Mouse (Mus musculus) embryonic facial prominence, embryonic 11.5 days (tissue): Measurements from ENCODE around the gene Mief1. TPM values are rescaled to one million over a fixed set of nuclear protein-coding genes. Genes with fewer than 3 reads are reported as not detected.

Experiments
- ATAC-seq: fragments of 200-750 bp; cut with Nextera tagmentation; replicated peaks from 2 replicates; pipeline ENCODE4 v1.8.0; 2017; ENCODE audit warnings: low read depth; ENCODE audit not compliant: insufficient number of reproducible peaks, low FRiP score, low TSS enrichment
- DNase-seq: peaks from one replicate; pipeline ENCODE4 v3.0.0-alpha.2; 2015; ENCODE audit warnings: low spot score
- H3K27ac ChIP-seq: fragments of 300-500 bp; sonication (generic); replicated peaks from 2 replicates; pipeline ENCODE4 v1.5.1; 2014; ENCODE audit warnings: mild to moderate bottlenecking, low read depth, low read length, control low read depth
- H3K27me3 ChIP-seq: fragments of 300-500 bp; sonication (generic); 2 replicates; pipeline ENCODE4 v1.6.1; 2014; ENCODE audit warnings: mild to moderate bottlenecking, low read length, moderate library complexity, mixed read lengths; ENCODE audit not compliant: control insufficient read depth, insufficient read depth
- H3K36me3 ChIP-seq: fragments of 300-500 bp; sonication (generic); replicated peaks from 2 replicates; pipeline ENCODE4 v1.6.1; 2014; ENCODE audit warnings: low read depth, mild to moderate bottlenecking, low read length, moderate library complexity, mixed read lengths; ENCODE audit not compliant: control insufficient read depth, insufficient read depth
- H3K4me1 ChIP-seq: fragments of 300-500 bp; sonication (generic); 2 replicates; pipeline ENCODE4 v1.6.1; 2014; ENCODE audit warnings: low read length, mixed read lengths; ENCODE audit not compliant: control insufficient read depth, insufficient read depth
- H3K4me2 ChIP-seq: fragments of 300-500 bp; sonication (generic); 2 replicates; pipeline ENCODE4 v1.6.1; 2014; ENCODE audit warnings: low read depth, mild to moderate bottlenecking, control low read depth, low read length, moderate library complexity
- H3K4me3 ChIP-seq: fragments of 300-500 bp; sonication (generic); 2 replicates; pipeline ENCODE4 v1.5.1; 2014; ENCODE audit warnings: low read depth, low read length, control low read depth
- H3K9ac ChIP-seq: fragments of 300-500 bp; sonication (generic); replicated peaks from 2 replicates; pipeline ENCODE4 v1.6.1; 2014; ENCODE audit warnings: mild to moderate bottlenecking, control low read depth, low read length
- H3K9me3 ChIP-seq: fragments of 300-500 bp; sonication (generic); replicated peaks from 2 replicates; pipeline ENCODE4 v1.6.1; 2016; ENCODE audit warnings: mild to moderate bottlenecking, low read length, inconsistent platforms, mixed read lengths; ENCODE audit not compliant: control insufficient read depth
- WGBS: fragments of 180-500 bp; shearing (Covaris S2); extraction: QIAGEN DNeasy Blood & Tissue Kit; methylation state at CpG from one replicate; pipeline ENCODE4 v1.1.7; 2014; 5-methylcytosine and 5-hydroxymethylcytosine counted together
- polyA plus RNA-seq: library from polyadenylated mRNA; unstranded; fragments of >200 nt; fragmentation: Nextera tagmentation; extraction: Ambion mirVana; gene quantifications from 2 replicates; pipeline ENCODE4 v1.2.1, GENCODE M21; 2014

Mief1 gene
- polyA plus RNA-seq, 1 experiment from 2014 or later, result 35.7 TPM

DNA sequence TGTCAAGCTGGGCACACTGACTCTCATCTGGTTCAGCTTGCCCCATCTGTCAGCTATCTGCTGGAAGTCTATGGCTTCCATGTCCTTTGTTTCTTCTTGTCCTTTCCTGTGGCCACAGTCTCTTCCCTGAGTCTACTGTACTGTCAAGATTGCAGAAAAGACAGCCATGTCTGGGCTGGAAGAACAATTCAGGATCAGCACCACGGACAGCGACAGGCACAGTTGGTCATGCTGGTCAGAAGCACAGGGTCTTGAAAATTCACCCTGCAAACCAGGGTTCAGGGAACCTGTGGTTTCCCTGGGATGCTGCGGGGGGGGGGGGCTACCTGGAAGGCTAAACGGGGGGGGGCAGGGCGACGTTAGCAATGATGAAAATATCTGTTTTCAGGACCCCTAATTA, 43.8 kb downstream of the Mief1 start:
- Histone ChIP-seq H3K27ac (no peak overlapping the region), H3K4me3 (no peak overlapping the region), H3K4me2 (no peak overlapping the region), H3K9me3 (no peaks in the 10 kb centered on the region), H3K4me1 (no peaks in the 10 kb centered on the region), H3K36me3 (no peaks in the 10 kb centered on the region), H3K27me3 (no peaks in the 10 kb centered on the region), H3K9ac (no peak overlapping the region)
- no peak for ATAC-seq
- WGBS, result under 1% methylated on average over 6 of the region's 6 CpGs
- peak; percentile 89 for DNase-seq

DNA sequence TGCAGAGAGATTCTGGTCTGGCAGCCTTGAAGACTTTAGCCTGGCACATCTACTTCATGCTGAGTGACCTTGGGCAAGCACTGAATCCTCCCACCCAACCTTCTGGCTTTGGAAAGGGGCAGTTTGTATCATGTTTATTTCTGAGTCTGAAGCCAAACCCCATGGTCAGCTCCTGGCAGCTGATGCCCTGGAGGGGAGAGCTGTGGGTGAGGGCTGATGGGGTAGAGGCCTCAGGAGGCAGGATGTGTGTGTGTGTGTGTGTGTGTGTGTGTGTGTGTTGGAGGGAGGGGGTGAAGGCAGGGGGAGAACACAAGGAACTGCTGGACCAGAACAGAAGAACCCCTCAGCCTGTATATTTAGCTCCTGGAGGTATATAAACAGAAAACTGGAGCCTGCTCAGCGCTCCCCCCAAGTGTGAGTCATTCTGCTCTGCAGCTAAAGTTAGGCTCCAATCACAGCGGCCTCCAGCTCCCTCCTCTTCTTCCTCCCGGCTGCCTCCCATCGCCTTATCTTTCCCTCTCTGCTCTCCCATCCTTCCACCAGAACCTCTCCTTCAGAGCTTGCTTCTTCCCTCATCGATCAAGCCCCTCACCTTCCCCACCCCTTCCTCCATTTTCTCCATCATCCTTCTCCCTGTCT, 44.4 kb downstream of the Mief1 start:
- H3K4me1 ChIP-seq, result no peaks in the 10 kb centered on the region
- no peak for ATAC-seq
- no peak overlapping the region for H3K27ac ChIP-seq
- no peak overlapping the region for H3K4me3 ChIP-seq
- H3K27me3 ChIP-seq, result no peaks in the 10 kb centered on the region
- no peak overlapping the region for H3K9ac ChIP-seq
- H3K36me3 ChIP-seq, result no peaks in the 10 kb centered on the region
- WGBS, result 64% methylated on average over 5 of the region's 5 CpGs
- no peaks in the 10 kb centered on the region for H3K9me3 ChIP-seq
- H3K4me2 ChIP-seq, result no peak overlapping the region
- no peak for DNase-seq

DNA sequence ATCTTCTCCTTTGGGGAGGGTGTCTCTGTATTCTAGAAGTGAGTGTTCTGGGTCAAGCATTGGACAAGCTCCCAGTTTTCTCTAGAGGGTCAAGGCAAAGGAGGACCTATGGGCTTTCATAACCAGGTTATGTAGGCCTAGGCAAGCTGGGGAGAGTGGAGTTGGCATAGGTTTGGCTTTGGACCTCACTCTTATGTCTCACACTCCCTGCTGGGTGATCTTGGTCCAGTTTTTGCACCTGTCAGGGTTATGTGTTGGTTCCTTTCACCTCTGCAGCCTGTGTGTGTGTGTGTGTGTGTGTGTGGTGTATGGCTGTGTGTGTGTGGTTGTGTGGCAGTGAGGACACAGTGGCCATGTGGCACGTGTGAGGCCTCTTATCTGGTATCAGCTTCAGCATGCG, 45.2 kb downstream of the Mief1 start:
- Histone ChIP-seq H3K4me2 (no peak overlapping the region), H3K9me3 (no peaks in the 10 kb centered on the region), H3K4me1 (no peaks in the 10 kb centered on the region), H3K27ac (no peak overlapping the region), H3K27me3 (no peaks in the 10 kb centered on the region), H3K9ac (no peak overlapping the region), H3K4me3 (no peak overlapping the region), H3K36me3 (no peaks in the 10 kb centered on the region)
- DNase-seq, result no peak
- WGBS, result 88% methylated on average over 2 of the region's 2 CpGs
- no peak for ATAC-seq

DNA sequence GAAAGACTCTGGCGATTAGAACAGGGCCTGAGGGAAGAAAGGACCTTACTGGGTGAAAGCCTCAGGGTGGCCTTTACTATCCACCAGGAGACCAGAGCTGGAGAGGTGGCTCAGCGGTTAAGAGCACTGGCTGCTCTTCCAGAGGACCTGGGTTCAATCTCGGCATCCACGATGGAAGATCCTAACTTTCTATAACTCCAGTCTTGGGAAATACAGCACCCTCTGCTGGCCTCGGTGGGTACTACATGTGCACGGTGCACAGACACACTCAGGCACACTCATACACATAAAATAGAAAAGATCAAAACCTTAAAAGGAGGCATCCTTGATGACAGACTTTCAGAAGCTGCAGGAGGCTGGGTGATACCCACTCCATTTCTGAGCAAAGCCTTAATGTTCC, 46.8 kb downstream of the Mief1 start:
- DNase-seq (peak; percentile 67), ATAC-seq (no peak)
- no peak overlapping the region for H3K4me3 ChIP-seq
- no peak overlapping the region for H3K27ac ChIP-seq
- H3K27me3 ChIP-seq, result peaks cover 6% of the 10 kb centered on the region; the same call in 1 of the 2 replicates
- no peaks in the 10 kb centered on the region for H3K4me1 ChIP-seq
- no peak overlapping the region for H3K4me2 ChIP-seq
- no peaks in the 10 kb centered on the region for H3K9me3 ChIP-seq
- 19% methylated on average over 6 of the region's 6 CpGs for WGBS
- H3K9ac ChIP-seq, result no peak overlapping the region
- H3K36me3 ChIP-seq, result no peaks in the 10 kb centered on the region

DNA sequence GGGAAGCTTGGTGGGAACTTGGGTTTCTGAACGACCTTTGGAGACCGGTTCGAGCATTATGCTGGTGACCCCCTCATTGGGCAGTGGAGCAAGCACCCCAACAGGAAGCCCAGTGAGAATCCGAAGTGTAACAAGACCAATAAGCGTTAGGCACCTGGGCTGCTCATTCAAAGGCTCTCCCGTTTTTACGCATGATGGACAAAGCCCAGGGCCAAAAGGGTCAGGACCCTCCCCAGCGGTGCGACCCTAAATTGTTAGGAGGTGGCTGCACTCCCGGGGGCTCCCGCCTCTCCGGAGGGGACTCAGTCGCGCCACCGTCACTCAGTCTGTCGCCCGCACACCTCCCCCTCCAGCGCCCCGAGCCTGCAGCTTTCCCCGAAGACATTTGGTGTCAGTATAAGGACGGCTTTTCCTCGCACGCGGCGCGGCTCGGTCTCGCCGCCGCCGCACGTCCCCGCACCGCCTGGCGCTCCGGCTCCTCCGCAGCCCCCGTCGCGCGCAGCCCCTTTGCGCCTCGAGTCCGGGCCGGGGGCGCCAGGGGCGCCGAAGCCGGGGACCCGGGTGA, 53.1 kb downstream of the Mief1 start, which contains the start of gene Cacna1i:
Gene Cacna1i (plus strand): TSS at position 388 of the 565 bp plus-strand sequence.
- Histone ChIP-seq H3K9ac (peak within 1 kb of the TSS; percentile 34; the same call in 1 of the 2 replicates), H3K27me3 (peaks cover 45% of the 10 kb centered on the region), H3K4me3 (peak within 1 kb of the TSS; percentile 45), H3K4me1 (no peaks in the 10 kb centered on the region), H3K27ac (no peak within 1 kb of the TSS), H3K36me3 (no peaks in the 10 kb centered on the region), H3K9me3 (no peaks in the 10 kb centered on the region), H3K4me2 (peak within 1 kb of the TSS; percentile 96)
- DNase-seq (no peak), ATAC-seq (no peak)
- WGBS, result under 1% methylated on average over 49 of the region's 50 CpGs

DNA sequence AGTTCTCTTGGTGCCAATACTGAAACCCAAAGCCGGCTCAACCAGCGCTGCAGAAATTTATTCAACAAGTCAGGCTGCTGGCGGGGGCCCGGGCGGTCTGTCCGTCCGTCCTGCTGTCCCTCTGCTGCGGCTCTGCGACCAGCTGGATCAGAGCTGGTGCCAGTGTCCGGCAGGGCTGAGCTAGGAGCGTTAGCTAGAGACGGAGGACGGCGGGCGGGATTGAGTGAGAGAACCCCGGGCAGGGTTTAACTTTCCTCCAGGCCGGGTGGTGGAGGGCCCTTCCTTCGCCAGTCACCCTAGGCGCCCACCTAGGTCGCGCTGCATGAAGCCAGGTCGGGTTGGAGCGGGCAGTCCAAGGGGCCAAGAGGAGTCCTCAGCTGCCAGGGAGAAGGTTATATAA, 54.2 kb downstream of the Mief1 start:
- Histone ChIP-seq H3K4me3 (peak overlapping the region; percentile 45), H3K36me3 (no peaks in the 10 kb centered on the region), H3K4me2 (peak overlapping the region; percentile 96), H3K27ac (no peak overlapping the region), H3K27me3 (peaks cover 45% of the 10 kb centered on the region), H3K4me1 (no peaks in the 10 kb centered on the region), H3K9ac (no peak overlapping the region), H3K9me3 (no peaks in the 10 kb centered on the region)
- WGBS, result under 1% methylated on average over 23 of the region's 23 CpGs
- ATAC-seq (no peak), DNase-seq (no peak)

DNA sequence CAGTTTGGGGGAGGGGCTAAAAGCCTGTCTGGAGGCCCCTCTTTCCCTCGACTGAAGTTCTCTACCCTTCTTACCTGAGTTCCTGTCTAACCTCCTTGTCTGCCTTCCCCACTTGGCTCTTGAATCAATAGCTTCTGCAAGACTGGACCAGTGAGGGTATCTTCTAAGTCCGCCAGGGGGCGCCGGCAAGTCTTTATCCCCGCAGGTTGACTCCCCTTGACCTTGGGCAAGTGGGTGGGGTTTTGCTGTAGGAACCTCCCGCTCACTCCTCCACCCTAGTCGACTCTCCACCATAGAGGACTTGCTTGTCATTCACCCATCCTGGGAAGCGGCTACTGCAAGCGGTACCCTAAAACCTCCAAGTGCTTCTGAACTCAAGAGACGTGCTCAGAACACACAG, 55.6 kb downstream of the Mief1 start:
- Histone ChIP-seq H3K27me3 (peaks cover 45% of the 10 kb centered on the region), H3K9me3 (no peaks in the 10 kb centered on the region), H3K4me2 (no peak overlapping the region), H3K9ac (no peak overlapping the region), H3K4me1 (no peaks in the 10 kb centered on the region), H3K4me3 (no peak overlapping the region), H3K36me3 (no peaks in the 10 kb centered on the region), H3K27ac (no peak overlapping the region)
- DNase-seq, result peak; percentile 75
- 7% methylated on average over 10 of the region's 10 CpGs for whole genome bisulfite sequencing
- 0 out of 2 replicates have a peak, but pooled peaks have one; percentile 34 for ATAC-seq

DNA sequence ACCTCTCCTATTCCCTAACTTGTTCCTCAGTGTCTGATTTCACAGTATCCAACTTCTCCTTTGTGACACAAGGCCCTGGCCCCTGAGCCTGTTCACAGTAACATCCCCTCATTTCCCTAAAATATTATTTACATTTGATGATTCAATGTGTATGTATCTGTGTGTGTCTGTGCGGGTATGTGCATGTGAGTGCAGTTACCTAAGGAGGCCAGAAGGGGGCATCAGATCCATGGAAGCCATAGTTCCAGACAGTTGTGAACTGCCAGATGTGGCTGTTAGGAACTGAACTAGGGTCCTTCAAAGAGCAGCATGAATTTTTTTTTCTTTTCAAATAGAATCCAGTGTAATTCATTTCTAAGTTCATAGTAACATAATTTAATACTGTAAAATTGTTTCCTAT, 63.3 kb downstream of the Mief1 start:
- Histone ChIP-seq H3K4me1 (no peaks in the 10 kb centered on the region), H3K4me3 (no peak overlapping the region), H3K4me2 (no peak overlapping the region), H3K9me3 (no peaks in the 10 kb centered on the region), H3K36me3 (no peaks in the 10 kb centered on the region), H3K27ac (no peak overlapping the region), H3K27me3 (no peaks in the 10 kb centered on the region), H3K9ac (no peak overlapping the region)
- WGBS, result 100% methylated on average over 1 of the region's 1 CpGs
- ATAC-seq (no peak), DNase-seq (no peak)
